Mouse (Mus musculus): Measurements from ENCODE around the gene Vars2.

Gene Vars2

GRCm38 (mm10) chr17:35667334-35668065, at the start of gene Vars2:
Gene Vars2, minus strand, starts transcription at chr17:35667592.
- in situ Hi-C loops (cut with MboI, MseI): no loop called here

GRCm38 (mm10) chr17:35717080-35717479, 49.7 kb upstream of the Vars2 start:
- in situ Hi-C loops (cut with MboI, MseI): no loop called here

DNA sequence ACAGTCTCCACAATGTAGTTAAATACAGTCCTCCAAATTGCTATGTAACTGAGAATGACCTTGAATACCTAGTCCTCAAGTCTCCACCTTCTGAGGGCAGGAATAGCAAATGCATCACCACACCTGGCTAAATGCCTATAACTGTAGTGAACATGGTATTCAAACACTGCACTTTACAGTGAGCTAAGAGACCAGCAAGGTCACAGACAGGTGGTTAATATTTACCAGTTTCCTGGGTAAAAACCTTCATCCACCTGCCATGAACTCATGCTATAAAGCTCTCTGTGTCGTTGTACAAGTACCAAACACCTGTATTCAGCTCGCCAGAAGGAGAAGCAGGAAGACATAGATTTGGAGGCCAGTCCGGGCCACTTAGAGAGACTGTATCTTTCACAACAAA, 48.7 kb upstream of the Vars2 start:
- in situ Hi-C loops (cut with MboI, MseI): no loop called here

DNA sequence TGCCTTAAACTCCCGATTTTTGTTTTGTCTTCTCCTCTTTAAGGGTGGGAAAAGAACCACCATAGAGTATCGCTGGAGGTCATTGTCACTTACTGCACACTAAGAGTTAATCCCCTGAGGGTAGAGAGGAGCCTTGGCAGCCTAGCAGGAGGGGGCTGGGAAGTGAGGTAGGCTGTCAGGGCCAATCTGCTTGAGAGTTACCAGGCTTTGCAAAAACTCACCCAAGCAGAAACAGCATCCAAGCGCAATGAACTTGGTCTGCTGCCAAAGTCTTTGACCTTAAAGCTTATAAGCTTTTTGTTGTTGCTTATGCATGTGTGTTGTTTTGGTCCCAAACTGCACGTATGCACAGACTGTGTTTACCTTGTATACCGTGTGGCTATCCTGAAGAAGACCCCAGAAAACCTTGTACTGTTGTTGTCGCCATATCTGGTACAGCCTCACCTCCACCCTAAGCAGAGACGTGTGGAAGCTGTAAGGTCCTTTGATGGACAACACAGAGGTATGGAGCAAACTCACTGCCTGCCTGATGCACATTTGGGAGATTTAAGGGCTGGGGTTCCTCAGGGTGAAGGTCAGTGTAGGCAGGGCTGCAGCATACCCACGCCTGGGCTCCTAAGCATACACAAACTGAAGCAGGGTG, 43.4 kb upstream of the Vars2 start:
- in situ Hi-C loops (cut with MboI, MseI): no loop called here

DNA sequence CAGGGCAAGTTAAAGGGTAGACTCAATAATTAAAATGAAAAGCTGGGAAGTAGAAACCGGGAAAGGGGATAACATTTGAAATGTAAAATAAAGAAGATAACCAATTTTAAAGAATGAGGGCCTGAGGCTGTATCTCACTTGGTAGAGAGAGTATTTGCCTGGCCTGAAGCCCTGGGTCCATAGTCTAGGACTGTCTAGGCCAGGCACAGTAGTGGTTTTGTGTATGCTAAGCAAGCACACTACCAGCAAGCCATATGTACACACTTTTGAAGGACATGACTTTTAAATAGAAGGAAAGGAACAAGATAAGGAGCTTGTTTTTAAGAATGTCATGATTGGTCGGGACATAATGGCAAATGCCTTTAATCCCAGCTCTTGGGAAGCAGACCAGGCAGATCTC, 41.2 kb upstream of the Vars2 start:
- in situ Hi-C loops (cut with MboI, MseI): loop anchor here in 1 of 2 experiments (10.0 kb wide), 1 partner anchor 1964 kb away; no protein-coding TSS in a partner anchor

GRCm38 (mm10) chr17:35707929-35708328, 40.5 kb upstream of the Vars2 start:
- in situ Hi-C loops (cut with MboI, MseI): loop anchor here in 1 of 2 experiments (10.0 kb wide), 1 partner anchor 1963 kb away; no protein-coding TSS in a partner anchor

GRCm38 (mm10) chr17:35705836-35706235, 38.4 kb upstream of the Vars2 start:
- in situ Hi-C loops (cut with MboI, MseI): loop anchor here in 1 of 2 experiments (10.0 kb wide), 1 partner anchor 1961 kb away; no protein-coding TSS in a partner anchor

DNA sequence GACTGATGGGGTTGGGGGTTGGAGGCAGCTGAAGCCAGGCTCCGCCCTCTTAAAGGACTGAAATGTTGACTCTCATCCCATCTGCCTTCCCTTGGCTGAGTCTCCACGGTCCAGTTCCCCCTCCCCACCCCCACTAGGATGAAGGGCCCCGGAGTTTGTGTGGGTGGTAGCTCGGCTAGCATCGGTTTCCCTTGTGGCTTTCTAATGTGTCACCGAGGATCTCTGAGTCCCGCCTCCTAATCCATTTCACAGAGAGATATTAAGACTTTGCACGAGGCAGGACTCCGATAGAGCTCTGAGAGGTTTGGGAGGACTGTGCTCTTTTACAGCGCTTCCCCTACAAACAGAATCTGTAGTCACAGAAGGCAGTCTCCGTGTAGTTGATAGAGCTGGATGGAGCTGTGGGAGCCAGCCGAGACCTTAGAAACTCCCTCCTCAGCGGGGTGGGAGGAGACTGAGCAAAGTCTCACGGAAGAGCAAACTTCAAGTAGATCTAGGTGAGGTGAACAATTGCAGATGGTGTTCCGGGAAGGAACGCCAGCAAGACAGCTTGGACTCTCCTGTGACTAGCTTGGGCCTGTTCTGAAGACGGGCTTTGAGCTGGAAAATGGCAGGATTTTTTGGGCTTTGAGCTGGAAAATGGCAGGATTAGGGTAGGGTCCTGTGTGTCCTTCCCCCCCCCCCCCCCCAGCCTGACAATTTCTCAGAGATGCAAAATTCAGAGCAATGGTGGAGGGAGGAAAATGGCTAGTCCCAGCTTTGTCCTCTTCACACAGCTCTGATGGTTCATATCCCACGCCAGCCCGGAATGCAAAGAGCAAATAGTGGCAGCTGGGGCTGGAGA, 37.5 kb upstream of the Vars2 start, which contains the start of gene Ddr1:
TSS of gene Ddr1 (minus strand) at position 1 of the 844 bp plus-strand sequence.
- in situ Hi-C loops (cut with MboI, MseI): loop anchor here in 1 of 2 experiments (10.0 kb wide), 1 partner anchor 1960 kb away; no protein-coding TSS in a partner anchor

DNA sequence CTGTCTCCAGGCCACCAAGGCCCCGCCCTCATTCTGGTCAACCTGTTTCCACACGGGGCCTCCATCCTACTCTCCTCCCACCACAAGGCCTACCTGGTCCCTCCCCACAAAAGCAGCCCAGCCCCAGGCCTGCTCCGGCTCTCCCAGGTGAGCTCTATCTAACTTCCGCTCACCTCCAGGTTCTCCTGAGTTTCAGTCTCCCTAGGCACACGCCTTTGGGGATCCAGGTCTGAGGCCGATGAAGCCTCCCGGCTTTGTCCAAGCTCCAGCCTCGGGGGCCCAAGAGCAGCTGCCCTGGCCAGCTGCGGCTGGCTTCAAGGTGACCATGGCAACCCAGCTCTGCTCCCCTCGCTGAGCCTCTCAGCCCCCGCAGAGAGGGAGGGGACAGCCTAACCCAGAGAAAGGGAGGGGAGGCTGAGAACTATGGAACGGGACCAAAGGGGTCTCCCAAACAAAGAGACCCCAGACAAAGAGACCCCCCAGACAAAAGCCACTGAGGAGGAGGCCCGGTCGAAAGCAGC, 36.4 kb upstream of the Vars2 start:
- in situ Hi-C loops (cut with MboI, MseI): loop anchor here in 1 of 2 experiments (10.0 kb wide), 1 partner anchor 1959 kb away; no protein-coding TSS in a partner anchor

GRCm38 (mm10) chr17:35703065-35703464, 35.7 kb upstream of the Vars2 start:
- in situ Hi-C loops (cut with MboI, MseI): loop anchor here in 1 of 2 experiments (10.0 kb wide), 1 partner anchor 1958 kb away; no protein-coding TSS in a partner anchor

DNA sequence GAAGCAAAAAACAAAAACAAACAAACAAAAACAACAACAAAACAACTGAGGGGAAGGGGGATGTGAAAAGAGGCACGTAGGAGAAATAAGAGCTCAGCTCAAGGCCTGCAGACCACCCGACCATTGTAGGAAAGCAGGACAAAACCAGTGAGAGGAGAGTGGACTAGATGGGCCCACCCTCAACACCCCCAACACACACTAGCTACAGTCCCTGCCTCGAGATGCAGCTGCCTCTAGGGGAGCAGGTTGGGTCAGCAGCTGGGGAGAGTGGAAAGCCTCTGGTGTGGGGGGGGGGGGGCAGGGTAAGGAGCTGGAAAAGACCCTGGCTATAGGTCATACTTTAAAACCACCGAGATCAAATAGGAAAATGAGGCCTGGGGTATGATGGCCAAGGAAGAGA, 35.2 kb upstream of the Vars2 start:
- in situ Hi-C loops (cut with MboI, MseI): loop anchor here in 1 of 2 experiments (10.0 kb wide), 1 partner anchor 1958 kb away; no protein-coding TSS in a partner anchor

GRCm38 (mm10) chr17:35701978-35702461, 34.6 kb upstream of the Vars2 start:
- in situ Hi-C loops (cut with MboI, MseI): loop anchor here in 1 of 2 experiments (10.0 kb wide), 1 partner anchor 1957 kb away; no protein-coding TSS in a partner anchor

GRCm38 (mm10) chr17:35701203-35701977, 34.0 kb upstream of the Vars2 start:
- in situ Hi-C loops (cut with MboI, MseI): loop anchor here in 1 of 2 experiments (10.0 kb wide), 1 partner anchor 1957 kb away; no protein-coding TSS in a partner anchor

DNA sequence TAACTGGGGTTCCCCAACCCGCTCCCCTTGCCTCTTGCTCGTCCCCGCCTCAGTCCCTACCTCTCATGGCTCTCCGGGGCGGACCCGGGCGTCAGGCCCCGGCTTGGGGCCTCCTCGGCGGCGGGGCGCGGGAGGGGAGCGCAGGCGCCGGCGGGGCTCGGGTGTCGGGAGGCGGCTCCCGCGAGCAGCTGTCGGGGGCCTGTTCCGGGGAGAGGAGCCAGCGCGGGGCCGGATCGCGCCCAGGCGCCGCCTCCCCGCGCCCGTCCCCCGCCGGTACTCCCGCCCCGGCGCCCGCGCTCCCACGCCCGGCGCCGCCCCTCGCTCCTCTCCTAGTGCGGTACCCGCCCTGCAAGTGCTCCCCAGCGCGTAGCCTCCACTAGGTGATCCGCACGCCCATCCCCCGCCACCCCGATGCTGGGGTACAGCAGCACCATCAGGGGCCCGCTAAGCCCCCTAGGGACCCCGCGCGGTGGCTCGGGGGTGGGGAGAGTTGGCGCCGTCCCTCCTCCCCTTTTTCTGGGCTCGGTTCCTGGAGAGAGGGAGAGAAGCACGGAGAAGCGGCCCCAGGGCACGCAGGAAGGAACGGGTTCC, 33.1 kb upstream of the Vars2 start:
- in situ Hi-C loops (cut with MboI, MseI): loop anchor here in 1 of 2 experiments (10.0 kb wide), 1 partner anchor 1956 kb away; no protein-coding TSS in a partner anchor

DNA sequence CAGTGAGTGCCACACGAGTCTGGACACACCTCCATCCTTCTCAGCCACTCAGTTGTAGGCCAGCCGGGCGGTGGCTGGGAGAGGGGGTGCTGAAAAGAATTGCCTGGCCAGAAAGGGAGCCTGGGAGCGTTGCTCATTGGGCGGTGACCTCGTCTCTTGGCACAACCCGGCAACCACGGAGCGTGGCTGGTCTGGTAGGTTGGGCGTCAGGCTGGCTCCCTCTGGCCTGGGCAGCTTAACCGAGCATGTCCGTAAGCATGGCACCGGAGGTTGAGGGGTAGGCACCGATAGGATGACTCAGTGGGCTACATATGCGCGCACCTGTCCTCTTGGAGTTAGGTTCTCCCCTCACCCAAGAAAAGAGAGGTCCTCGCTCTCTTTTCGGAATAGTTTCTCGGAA, 32.5 kb upstream of the Vars2 start:
- in situ Hi-C loops (cut with MboI, MseI): loop anchor here in 1 of 2 experiments (10.0 kb wide), 1 partner anchor 1955 kb away; no protein-coding TSS in a partner anchor

GRCm38 (mm10) chr17:35698501-35698883, 31.1 kb upstream of the Vars2 start:
- in situ Hi-C loops (cut with MboI, MseI): no loop called here

GRCm38 (mm10) chr17:35697759-35698500, 30.5 kb upstream of the Vars2 start:
- in situ Hi-C loops (cut with MboI, MseI): no loop called here

GRCm38 (mm10) chr17:35697429-35697758, 30.0 kb upstream of the Vars2 start:
- in situ Hi-C loops (cut with MboI, MseI): no loop called here

GRCm38 (mm10) chr17:35696691-35697090, 29.3 kb upstream of the Vars2 start:
- in situ Hi-C loops (cut with MboI, MseI): no loop called here
